Mouse (Mus musculus): ENCODE data around the gene Ldlr.
A peak's percentile ranks its signal among the peaks of the same experiment; 100 is the strongest.
"Not testable (repeated sequence)": the region's sequence is repeated elsewhere in the genome, so short reads cannot be mapped to it uniquely, and the experiment has no call there.

Ldlr gene

DNA sequence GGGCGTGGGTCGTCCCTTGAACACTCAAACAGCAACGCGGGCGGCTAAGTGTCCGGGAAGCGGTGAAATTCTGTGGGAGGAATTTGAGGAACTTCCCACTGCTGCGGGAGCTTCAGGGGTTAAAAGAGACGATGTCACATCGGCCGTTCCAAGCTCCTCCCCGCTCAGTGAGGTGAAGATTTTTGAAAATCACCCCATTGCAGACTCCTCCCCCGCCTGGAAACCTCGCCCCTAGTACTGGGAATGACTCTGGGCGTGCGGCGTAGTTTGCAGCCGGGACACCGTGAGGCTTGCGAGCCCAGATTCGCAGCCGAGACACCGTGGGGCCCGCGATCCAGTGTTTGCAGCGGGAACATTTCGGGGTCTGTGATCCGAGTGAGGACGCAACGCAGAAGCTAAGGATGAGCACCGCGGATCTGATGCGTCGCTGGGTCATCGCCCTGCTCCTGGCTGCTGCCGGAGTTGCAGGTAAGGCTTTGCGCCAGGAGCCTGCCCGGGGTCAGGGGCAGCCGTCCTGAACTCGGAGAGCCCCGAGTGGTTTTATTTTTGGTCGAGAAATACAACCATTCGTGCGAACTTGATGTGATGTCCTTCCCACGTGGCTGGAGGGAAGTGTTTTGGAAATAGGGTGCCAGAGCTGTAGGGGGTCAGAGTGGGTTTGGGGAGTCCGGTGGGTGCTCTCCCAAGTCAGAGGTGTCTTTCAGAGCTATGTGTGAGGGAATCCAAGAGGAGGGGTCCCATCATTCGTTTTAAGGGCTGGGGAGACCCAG lies at the start of gene Ldlr:
Gene Ldlr, plus strand, starts transcription at position 107 of the 770 bp plus-strand sequence.
- no peak for DNase-seq (ENCODE audit: low read depth, low spot score)

DNA sequence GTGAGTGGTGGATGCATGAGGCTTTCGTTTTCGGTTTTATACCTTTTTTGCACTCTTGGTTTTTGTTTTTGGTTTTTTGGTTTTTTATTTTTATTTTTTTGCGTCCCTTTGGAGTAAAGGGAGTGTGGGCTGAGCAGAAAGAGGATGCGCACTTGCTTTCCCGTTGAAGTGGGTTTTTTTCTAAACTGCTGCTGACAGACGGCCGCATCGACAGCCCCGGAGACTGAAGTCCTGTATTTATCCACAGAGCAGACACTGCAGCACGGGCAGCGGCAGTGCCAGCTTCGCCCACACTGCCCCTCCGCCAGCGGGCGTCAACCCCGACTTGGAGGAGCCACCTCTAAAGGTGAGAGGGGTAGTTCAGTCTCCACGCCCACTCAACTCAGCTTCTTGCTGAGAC lies 45.6 kb upstream of the Ldlr start:
- no peak for DNase-seq (ENCODE audit: low read depth, low spot score)

DNA sequence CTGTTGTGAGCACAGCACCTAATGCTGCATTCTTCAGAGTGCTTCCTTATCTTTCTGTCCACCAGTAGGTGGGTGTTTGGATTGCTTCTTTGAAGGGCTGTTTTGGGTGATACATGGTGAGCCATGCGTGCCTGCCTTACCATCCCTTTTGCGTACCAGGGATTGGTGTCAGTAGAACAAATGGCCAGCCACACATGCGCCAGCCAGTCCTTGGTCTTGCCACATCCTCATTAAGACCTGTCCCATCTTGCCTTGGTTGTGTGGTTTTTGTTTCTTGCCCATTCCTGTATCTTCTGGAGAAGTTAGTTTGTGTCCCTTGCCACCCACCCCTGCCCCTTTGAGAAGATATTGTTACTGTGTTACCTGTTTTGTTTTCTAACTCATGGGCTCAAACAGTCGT lies 42.8 kb upstream of the Ldlr start:
- no peak for DNase-seq (ENCODE audit: low read depth, low spot score)

DNA sequence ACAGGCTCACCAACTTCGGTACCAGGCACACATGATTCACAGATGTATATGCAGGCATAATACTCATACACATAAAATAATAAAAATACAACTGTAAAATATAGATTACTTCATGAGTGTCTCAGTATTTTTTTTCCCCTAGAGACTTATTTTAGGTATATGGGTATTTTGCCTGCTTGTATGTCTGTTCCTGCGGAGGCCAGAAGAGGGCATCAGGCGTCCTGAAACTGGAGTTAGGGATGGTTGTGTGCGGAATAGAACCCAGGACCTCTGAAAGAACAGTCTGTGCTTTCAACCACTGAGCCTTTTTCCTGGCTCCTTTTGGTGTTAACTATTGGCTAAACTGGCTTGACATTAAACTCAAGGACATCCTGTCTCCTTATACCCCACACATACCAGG lies 40.5 kb upstream of the Ldlr start:
- DNase-seq (ENCODE audit: low read depth, low spot score) = no peak

DNA sequence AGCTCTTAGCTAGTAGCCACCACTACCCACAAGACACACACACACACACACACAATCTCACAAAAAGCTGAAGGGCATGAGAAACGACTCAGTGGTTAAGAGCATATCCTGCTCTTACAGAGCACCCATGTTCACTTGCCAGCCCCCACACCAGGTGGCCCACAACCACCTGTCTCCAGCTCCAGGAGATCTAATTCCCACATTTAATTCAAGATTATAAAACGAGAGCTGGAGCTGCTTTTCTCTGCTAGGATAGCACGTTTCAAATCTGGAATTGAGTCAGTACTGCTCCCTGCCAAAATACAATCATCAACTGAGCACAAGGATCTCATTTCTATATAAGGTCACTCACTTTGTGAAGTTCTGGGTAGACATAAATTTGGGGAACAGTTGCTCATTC lies 39.4 kb upstream of the Ldlr start:
- no peak for DNase-seq (ENCODE audit: low read depth, low spot score)

DNA sequence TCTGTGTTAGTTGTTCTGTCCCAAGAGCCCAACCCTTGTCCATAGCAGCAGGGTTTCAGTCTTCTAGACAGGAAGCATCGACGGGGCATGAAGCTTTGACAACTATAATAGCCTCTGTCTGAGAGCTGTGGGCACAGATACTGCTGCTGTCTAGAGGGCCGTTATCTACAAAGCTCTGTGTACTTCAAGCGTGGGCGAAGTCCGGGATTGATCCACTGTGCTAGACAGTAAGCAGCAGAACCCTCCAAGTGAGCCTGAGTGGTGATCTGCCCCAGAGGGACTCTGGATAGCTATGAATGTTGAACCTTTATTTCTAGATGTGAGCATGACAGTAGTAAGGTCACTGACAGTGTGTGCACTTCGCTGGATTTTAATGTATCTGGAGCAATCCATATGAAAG lies 34.7 kb upstream of the Ldlr start:
- DNase-seq (ENCODE audit: low read depth, low spot score) = no peak

DNA sequence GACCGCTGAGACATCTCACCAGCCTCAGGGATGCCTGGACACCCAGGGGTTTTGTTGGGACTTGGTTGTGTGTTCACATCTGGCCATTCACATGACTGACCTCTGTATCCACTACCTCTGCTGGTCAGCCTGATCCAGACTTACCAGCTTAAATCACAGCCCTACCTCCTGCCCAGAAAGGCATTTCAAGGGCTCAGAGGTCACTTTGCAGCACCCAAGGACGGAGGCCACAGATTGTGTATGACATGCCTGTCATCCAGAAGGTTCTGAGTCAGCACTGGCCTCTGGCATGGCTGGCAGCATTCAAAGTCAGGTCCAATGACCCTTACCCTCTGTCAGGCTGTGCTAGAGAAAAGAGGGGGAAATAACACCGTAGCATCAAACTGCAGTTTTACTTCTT lies 33.3 kb upstream of the Ldlr start:
- no peak for DNase-seq (ENCODE audit: low read depth, low spot score)

DNA sequence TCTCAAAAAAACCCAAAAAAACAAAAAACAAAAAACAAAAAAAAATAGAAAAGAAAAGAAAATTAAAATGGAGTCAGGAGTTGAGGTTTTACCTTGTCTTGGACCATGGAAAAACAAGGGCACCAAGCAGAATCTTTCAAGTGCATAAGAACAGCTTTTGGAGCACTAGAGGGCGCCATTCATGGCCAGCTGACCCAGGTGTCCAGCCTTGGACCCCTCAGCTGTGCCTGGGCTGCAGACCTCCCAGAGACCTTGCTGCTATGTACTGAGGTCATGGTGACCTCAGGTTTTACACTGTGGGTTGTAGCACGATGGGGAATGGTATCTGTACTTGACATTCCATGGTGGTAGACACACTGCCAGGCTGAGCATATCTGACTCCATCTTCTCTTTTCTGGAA lies 31.4 kb upstream of the Ldlr start:
- no peak for DNase-seq (ENCODE audit: low read depth, low spot score)

DNA sequence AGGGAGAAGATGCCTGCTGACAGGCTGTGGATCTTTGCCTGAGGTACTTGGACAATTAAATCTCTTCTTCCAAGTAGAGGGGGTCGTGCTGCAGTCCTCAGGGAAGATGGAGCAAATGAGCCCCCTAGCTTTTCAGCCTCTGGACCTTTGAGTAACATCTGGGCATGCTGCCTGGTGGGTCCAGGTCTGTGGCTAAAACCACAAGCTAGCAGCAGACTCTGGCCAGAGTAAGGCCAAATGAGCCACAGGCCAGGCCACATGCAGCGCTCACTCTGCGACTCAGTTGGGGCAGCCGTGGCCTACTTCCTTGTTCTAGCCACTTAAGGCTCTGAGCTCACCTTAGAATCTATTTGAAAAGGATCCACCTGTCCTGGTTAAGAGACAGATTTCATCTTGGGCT lies 30.8 kb upstream of the Ldlr start:
- DNase-seq (ENCODE audit: low read depth, low spot score) = no peak

DNA sequence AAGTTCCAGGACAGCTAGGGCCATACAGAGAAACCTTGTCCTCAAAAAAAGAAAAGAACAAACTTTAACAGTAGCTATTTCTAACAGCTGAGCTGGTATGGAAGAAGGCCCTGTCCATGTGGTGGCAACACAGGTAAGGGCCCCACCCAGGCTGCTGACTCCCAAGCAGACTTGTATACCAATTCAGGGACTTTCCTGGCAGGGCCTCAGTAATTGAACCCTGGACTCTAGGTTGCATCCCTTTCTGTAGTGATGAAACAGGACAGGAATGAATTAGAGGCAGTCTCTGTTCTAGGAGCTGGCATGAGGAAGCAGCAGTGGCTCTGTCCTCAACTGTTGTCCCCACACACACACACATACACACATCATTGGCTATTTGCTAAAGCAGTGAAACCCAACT lies 29.2 kb upstream of the Ldlr start:
- DNase-seq (ENCODE audit: low read depth, low spot score) = no peak

DNA sequence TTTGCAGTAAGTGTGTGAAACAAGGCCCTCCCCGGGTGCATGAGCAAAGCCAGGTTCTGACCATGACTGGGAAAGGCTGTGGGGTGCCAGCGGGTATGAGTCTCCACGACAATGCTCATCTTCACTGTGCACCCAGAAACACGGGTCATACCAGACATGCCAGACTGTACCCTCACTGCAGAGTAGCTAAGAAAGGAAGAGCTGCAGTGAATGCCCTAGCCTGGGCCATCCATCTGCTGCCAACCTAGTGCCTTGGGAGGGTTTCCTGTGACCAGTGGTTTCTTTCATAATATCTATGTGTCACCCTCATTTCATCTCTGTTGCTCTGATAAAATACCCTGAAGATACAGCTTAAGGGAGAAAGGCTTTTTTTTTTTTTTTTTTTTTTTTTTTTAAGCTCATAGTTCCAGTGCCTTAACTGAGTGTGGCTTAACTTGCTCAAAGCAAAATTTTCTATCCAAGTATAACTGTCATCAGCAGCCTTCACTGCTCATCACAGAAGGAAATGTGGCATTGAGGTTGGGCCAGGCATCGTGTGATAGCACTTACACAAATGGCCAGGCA lies 28.0 kb upstream of the Ldlr start:
- DNase-seq (ENCODE audit: low read depth, low spot score) = no peak

DNA sequence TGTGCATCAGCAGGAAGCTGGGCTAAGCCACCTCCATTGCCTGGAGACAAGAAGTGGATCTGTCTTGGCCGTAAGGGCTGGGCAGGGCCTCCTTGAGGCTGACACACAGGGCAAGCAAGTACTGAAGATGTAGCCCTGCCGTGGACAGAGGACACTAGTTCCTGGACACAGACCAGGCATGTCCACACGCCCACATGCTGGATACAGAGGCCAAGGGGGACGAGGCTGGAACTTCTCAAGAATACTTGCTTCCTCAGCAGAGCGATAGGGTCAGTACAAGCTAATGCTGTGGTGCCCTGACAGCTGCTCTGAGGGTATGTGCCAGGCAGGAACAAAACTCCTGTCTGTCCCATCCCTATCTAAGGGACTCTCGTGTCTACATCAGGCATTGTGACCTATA lies 26.2 kb upstream of the Ldlr start:
- no peak for DNase-seq (ENCODE audit: low read depth, low spot score)

DNA sequence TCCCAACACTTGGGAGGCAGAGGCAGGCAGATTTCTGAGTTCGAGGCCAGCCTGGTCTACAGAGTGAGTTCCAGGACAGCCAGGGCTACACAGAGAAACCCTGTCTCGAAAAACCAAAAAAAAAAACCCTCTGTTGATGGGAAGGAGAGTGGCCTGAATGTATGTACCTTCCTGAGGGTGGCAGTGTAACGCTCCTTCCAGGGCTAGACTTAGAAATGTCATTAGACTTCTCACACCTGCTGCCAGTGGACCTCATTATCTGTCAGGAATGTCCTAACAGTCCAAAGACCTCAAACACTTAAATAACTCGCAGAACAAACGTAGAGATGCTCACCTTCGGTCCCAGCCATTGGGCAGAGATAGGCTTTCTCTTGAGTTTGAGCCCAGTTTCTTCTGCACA lies 24.0 kb upstream of the Ldlr start:
- DNase-seq (ENCODE audit: low read depth, low spot score) = not testable (repeated sequence)

DNA sequence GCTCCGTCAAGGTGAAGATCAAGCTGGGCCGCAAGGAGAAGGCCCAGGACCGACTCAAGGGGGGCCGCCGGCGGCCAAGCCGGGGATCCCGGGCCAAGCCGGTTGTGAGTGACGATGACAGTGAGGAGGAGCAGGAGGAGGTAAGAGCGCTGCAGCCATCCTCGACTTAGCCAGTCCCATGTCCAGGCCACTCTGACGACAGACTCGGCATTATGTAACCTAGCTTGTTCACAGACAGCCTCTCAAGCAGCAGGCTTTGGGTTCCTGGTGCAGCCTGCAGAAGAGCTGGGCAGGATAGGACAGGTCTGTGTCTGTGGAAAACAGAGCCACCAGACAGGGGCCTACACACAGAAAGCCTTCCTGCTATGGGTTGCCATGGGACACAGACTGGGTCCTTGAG lies 22.2 kb upstream of the Ldlr start:
- DNase-seq (ENCODE audit: low read depth, low spot score) = no peak

DNA sequence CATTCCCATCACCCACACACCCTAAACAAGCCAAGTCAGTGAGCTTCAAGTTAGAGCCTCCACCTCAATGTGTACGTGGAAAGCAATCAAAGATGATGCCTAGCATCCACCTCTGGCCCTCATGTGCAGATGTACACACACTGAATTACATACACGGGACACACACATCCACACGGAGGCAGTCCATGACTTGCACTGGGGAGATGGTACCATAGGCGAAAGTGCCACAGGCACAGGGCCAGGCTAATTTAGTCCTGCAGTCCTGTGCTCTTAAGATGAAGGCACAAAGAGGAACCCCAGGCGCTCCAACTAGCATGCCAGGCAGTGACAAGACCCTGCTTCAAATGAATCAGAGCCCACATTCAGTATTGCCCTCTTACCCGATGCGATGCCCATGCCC lies 19.8 kb upstream of the Ldlr start:
- DNase-seq (ENCODE audit: low read depth, low spot score) = no peak

DNA sequence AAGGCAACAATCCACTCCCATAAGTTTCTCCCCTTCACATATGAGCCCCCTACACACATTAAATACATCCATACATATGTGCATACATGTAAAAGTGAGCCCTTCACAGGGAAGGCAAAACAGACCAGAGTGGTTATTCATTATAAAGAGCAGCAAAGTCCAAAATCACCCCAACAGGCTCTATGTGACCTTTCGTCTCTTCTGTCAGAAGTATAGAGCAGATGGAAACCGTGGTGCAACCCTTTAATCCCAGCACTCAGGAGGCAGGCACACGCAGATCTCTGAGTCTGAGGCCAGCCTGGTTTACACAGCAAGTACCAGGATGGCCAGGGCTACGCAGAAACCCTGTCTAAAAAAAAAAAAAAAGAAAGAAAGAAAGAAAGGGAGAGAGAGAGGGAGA lies 17.2 kb upstream of the Ldlr start:
- DNase-seq (ENCODE audit: low read depth, low spot score) = no peak

DNA sequence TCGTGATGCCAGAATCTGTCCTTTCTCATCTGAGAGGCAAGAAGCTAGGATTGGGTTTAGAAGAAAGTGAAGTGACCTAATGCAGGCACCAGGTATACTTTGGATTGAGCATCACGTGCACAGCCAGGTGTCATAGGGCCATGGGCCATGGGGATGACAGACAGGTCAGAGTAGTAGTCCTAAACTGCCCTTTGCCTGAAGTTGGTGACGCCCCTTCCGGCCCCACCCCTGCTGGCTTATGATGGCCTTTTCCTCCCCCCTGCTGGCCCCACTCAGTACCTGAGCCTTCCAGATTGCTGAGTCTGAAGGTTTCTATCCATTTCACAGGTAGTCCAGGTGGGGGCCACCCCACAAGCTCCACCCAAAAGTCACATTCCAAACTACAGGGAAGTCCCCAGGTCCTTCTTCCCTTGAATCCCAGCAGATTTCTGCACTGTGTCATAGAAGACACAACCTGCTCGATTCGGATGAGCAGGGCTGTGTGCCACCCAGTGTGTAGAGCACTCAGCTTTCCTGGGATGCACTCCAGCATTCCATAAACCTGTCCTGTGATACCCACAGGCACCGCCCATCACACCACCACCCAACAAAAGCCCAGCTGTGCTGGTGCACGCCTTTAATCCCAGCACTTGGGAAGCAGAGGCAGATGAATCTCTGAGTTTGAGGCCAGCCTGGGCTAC lies 16.6 kb upstream of the Ldlr start:
- DNase-seq (ENCODE audit: low read depth, low spot score) = no peak

DNA sequence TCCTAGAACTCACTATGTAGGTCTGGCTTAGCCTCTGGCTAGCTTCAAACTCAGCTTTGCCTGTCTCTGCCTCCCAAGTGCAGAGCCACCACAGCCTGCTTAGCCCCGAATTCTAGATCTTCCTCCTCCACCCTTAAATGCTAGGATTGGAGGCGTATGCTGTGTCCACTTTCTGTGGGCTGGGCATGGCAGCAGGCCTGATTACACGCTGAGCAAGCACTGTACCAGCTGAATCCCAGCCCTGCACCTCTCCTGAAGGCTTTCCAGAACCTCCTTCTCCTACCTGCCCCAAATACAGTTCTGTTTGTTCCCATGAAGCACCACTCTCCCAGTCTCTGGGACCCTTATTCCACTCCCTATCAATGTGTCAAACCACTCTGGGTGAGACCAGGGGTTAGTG lies 13.9 kb upstream of the Ldlr start:
- DNase-seq (ENCODE audit: low read depth, low spot score) = no peak

DNA sequence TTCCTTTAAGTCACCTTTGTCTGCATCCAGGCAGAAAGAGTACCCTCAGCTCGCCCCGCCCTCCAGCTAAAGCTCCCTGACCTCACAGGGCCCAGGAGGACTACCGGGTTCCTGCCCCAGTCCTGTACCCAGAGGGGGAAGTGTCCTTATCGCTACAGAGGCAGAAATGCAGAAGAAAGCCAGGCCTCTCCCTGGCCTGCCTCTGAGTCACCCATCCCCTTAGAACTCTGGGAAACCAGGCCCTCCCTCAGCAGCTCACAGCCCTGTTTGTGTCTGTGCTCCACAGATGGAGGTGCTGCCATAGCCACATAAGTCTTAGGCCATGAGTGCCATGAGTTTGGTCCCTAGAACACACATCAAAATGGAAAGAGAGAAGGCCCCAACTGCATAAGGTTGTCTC lies 8.0 kb upstream of the Ldlr start:
- DNase-seq (ENCODE audit: low read depth, low spot score) = no peak

DNA sequence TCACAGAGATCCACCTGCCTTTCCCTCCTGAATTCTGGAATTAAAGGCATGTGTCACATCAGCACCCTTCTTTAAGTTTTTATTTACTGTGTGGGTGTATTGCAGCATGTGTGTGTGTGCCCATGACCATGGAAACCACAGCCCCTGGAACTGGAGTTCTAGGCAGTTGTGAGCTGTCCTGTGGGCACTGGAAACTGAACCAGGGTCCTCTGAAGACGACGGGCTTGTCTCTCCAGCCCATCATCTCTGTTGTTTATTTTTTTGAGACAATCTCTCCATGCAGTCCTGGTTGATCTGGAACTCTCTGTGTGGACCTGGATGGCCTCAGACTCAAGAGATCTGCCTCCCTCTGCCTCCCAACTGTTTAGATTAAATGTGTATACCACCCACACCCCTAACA lies 6.3 kb upstream of the Ldlr start:
- no peak for DNase-seq (ENCODE audit: low read depth, low spot score)

DNA sequence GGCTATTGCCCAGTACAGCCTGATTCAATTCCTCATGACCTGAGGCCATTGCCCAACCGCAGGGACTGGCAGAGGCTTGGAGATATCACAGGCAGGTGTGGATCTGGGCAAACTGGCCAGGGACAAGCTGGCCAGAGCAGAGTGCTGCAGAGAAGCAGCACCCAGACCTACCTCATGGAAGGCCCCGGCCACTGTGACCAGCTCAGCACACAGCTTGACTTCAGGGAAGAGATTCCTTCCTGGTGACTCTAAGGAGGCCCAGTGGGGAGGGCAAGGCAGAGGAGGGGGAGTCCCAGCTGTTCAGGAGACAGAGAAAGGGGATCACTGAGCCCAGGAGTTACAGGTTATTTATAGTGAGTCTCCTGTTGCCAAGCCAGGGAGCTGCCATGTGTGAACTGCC lies 2.2 kb upstream of the Ldlr start:
- no peak for DNase-seq (ENCODE audit: low read depth, low spot score)

DNA sequence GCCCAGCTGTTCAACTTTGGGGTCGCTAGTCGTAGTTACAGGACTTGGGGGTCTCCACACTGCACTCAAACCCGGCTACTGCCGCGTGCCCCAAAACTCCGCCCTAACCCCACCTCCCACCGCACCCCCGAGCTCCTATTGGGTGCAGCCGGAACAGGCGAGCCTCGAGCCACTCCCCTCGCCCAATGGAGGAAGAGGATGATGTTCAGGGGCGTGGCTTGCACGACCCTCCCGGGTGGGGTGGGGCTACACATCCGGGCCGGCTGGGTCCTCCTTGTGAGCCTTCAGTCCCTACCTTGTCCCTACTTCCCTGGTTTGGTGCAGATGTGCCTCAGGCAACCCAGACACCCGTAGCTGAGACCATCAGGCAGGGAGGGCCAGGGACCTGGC lies 859 bp downstream of the Ldlr start:
- peak; percentile 36 for DNase-seq (ENCODE audit: low read depth, low spot score)

All from retina, adult 2 months (tissue).